Mouse (Mus musculus) layer of hippocampus, adult 8-10 months (tissue): ENCODE measurements around the gene Adap2. TPM values are rescaled to one million over a fixed set of nuclear protein-coding genes. Genes with fewer than 3 reads are reported as not detected.
"Not testable (repeated sequence)": the region's sequence is repeated elsewhere in the genome, so short reads cannot be mapped to it uniquely, and the experiment has no call there.

Source experiments
- DNase-seq, 2 experiments: peaks; one replicate each; pipeline ENCODE4 v3.0.0; 2022; ENCODE audit warnings: low spot score in 2 of 2
- total RNA-seq, 4 experiments: library from RNA; stranded (reverse); gene quantifications; 2 replicates each; pipeline ENCODE4 v1.2.4; 2022

The Adap2 gene
- total RNA-seq, 4 experiments from 2014 or later, result 6.9 to 15.1 (median 9.9) TPM

GRCm38 (mm10) chr11:80159018-80159417, 5.1 kb downstream of the Adap2 start:
- DNase-seq, result no peak

DNA sequence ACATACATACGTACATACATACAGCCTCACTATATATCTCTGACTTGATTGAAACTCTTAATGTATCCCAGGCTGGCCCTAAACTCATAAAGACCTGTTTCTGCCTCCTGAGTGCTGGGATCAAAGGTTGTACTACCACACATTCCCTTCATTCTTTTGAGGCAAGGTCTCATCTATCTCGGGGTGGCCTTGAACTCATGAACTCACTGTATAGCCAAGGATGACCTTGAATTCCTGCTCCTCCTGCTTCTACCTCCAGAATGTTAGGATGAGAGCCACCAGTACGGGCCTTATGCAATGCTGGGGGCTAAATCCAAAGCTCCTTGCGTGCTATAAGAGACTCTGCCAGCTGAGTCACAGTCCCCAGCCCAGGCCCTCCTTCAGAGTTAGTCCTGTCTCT, 7.1 kb downstream of the Adap2 start:
- DNase-seq, result no peak

GRCm38 (mm10) chr11:80163362-80164116, 9.6 kb downstream of the Adap2 start:
- no peak for DNase-seq

DNA sequence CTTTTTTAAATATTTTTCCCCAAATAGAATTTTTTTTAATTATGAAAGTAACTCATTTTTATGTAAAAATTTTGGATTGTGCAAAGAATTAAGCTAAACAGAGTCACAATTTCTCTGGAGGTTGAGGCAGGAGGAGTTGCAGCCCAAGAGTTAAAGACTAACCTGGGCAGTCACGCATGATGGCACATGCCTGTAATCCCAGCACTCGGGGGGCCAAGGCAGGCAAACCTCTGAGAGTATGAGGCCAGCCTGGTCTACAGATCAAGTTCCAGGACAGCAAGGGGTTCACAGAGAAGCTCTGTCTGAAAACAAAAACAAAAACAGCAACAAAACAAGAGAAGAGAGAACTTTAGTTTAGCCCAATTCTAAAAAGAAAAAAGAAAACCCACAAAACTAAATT, 10.3 kb downstream of the Adap2 start:
- no peak for DNase-seq

DNA sequence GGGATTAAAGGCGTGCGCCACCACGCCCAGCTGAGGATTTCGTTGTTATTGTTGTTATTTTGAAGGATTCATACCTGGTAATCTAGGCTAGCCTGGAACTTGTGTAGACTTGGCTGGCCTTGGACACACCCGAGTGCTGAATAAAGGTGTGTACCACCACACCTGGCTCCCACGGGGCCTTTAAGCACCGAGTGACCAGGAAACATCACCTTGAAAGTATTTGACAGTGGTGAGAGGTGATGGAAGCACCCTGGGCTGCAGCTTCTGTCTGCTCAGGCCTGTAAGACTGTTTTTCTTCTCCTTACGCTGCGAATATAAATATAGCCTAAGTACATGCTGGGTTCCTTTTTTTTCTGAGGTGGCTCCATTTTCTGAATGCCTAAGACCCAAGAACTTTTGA, 14.2 kb downstream of the Adap2 start:
- no peak for DNase-seq

GRCm38 (mm10) chr11:80168611-80169249, 14.8 kb downstream of the Adap2 start:
- DNase-seq, result no peak

GRCm38 (mm10) chr11:80169629-80170028, 15.7 kb downstream of the Adap2 start:
- no peak for DNase-seq

DNA sequence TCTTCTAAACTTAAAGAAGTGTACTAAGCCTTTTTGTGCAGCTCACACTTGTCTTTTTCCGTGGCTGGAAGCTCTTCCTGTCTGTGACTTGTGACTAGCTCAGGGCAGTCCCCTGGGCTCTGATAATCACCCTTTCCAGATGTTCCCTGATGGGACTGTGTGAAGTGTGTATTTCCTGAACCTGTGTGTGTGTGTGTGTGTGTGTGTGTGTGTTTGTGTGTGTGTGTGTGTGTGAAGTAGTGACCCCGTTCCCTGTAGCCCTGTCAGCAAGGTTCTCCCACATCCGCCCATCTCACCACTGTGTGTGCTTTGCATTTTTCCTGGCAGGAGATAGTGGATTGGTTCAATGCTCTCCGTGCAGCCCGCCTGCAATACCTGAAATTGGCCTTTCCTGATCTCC, 16.4 kb downstream of the Adap2 start:
- no peak for DNase-seq

DNA sequence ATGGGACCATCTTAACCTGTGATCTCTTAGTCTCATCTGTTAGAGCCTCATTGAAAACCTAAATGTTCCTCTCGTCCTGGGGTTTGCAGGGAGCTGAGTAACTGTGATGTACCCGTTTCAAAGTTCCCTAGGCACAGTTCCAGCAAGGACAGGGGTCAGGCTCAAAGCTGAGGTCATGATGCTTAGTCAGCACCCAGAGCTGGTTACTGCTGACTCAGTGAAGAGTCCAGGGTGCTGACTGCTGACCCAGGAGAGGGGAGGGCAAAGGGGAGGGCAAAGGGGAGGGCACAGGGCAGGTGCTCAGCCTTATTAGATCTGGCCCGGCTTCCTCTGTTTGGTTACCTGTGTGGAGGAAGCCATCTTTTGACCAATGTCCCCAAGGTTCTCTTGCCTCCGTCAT, 18.0 kb downstream of the Adap2 start:
- no peak for DNase-seq

DNA sequence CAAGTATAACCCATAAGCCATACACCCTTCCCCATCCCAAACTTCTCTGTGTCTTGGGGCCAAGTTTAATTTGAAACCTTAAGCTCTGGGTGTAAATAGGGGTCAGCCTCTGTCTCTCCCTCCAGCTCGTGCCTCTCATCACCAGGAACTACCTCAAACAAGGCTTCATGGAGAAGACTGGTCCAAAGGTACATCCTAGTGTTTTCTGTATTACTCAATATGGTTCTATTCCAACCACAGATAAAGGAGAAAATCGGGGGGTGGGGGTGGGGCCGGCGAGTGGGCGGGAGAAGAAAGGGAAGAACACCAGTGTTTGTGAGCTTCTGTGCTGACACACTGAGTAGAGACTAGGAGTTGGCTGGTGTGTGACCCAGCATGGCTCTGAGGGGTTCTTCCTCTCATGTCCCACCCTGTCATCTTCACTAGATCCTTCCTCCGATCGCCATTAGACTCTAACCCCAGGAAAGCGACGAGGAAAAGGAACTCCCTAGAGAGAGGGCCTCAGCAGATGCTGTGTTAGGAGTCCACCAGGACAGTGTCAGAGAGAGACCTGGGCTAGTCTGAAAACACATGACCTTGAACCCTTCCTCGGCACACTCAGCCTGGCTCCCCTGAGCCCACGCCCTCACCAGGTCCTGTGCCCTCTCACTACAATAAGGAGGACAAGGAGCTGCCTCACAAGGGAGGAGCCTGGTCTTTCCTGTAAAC, 20.2 kb downstream of the Adap2 start:
- no peak for DNase-seq

GRCm38 (mm10) chr11:80176911-80177895, 23.3 kb downstream of the Adap2 start:
- DNase-seq, result no peak

DNA sequence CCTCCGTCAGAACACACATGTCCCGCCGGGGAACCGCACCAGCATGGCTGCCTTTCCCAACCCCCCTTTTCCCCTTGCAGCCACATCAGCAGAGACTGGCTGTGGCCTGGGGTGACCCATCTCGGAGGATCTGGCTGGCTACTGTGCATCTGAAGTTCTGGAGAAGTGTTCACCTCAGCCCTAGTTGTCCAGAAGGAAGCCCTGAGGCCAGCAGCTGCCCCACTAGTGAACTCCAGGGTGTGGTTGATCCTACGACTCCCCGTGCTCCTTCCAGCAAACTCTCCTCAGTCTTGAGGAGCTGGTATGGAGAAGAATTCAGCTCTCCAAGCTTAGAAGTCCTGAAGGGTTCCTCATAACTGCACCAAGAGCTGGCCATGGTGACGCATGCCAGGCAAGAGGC, 24.4 kb downstream of the Adap2 start:
- no peak for DNase-seq

- no peak for DNase-seq
Observed at GRCm38 (mm10) chr11:80181021-80181749, 27.3 kb downstream of the Adap2 start.

DNA sequence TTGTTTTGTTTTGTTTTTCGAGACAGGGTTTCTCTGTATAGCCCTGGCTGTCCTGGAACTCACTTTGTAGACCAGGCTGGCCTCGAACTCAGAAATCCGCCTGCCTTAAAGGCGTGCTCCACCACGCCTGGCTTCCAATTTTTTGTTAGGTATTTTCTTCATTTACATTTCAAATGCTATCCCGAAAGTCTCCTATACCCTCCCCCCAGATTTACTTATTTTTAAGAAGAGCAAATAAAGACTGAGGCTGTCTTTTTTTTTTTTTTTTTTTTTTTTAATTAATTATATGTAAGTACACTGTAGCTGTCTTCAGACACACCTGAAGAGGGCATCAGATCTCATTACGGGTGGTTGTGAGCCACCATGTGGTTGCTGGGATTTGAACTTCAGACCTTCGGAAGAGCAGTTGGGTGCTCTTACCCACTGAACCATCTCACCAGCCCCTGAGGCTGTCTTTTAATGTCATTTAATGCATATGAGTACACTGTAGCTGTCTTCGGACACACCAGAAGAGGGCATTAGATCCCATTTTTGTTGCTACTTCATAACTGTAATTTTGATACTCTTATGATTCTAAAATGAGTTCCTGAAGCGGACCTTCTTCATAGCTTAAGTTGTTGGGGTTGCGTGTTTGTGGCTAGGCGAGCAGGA, 29.3 kb downstream of the Adap2 start:
- DNase-seq, result not testable (repeated sequence)

GRCm38 (mm10) chr11:80183705-80184255, 29.9 kb downstream of the Adap2 start, which contains the start of gene Rnf135:
Gene Rnf135, plus strand, starts transcription at chr11:80183851.
- peak; percentile 81 to 82 for DNase-seq

- no peak for DNase-seq
Observed at GRCm38 (mm10) chr11:80184531-80185071, 30.7 kb downstream of the Adap2 start.

- DNase-seq, result not testable (repeated sequence)
Observed at GRCm38 (mm10) chr11:80185441-80185976, 31.6 kb downstream of the Adap2 start.

- DNase-seq, result no peak
Observed at GRCm38 (mm10) chr11:80190280-80190679, 36.4 kb downstream of the Adap2 start.

DNA sequence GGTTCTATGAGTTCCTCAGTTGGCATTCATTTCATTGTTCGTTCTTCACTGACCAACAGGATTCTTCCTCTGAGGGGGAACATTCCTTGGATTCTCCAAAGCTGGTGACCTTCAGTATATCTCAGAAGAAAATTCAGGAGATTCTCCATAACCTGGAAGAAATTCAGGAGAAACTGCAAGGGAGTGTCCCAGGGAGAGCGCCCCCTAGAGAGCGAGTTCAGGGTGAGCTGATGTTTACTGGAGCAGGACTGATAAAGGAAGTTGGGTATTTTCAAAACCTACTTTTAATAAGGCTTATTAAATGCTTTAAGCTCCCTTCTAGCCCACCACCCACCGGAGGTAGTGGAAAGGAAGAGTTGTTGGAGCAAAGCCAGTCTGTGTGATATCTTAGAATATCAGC, 39.9 kb downstream of the Adap2 start:
- no peak for DNase-seq
